Mouse (Mus musculus): ENCODE results near the gene Gstm6.

DNA sequence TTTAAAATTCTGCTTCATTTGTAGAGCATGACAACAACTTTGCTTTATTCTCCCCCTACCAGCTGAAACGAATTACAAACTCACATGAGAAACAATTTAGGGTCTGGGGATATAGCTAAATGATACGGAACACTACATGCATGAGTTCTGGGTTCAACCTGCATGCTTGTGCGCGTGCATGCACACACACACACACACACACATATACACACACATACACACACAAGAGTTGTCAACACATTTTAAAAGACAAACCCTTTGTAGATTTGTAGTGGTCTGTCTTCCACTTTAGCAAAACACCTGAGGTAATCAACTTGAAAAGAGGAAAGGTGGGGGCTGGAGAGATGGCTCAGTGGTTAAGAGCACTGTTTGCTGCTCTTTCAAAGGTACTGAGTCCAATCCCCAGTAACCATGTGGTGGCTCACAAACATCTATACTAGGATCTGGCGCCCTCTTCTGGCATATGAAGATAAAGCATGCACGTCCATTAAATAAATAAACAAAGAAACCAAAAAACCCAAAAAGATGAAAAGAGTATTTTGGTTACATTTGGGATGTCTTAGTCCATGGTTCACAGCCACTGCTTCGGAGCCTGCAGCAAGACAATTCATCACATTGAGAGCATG lies 25.7 kb downstream of the Gstm6 start:
- TF ChIP-seq CTCF (IDR thresholded peaks at IDR 0.05; ENCODE audit: low read depth, low read length) (no peak), TAL1 (conservative IDR thresholded peaks at IDR 0.05; ENCODE audit: low read depth, low read length) (no peak), GATA1 (IDR thresholded peaks at IDR 0.05; ENCODE audit: borderline replicate concordance, low read length) (no peak)

Measured in G1E (cell line).